Mouse (Mus musculus) hindbrain, embryonic 14.5 days (tissue): ENCODE measurements around the gene Cox14. TPM values are rescaled to one million over a fixed set of nuclear protein-coding genes. Genes with fewer than 3 reads are reported as not detected.

Experiments
- ATAC-seq: fragments of 200-750 bp; cut with Nextera tagmentation; 2 replicates; pipeline ENCODE4 v1.8.0; 2017; ENCODE audit warnings: moderate number of reproducible peaks, mild to moderate bottlenecking, moderate TSS enrichment, moderate library complexity; ENCODE audit not compliant: low FRiP score
- DNase-seq: peaks from one replicate; pipeline ENCODE4 v3.0.0-alpha.2; 2015; ENCODE audit warnings: low spot score
- H3K27ac ChIP-seq: fragments of 300-500 bp; sonication (generic); 2 replicates; pipeline ENCODE4 v1.5.1; 2014; ENCODE audit warnings: mild to moderate bottlenecking, moderate library complexity
- H3K27me3 ChIP-seq: fragments of 300-500 bp; sonication (generic); 2 replicates; pipeline ENCODE4 v1.6.1; 2014; ENCODE audit warnings: mild to moderate bottlenecking, low read length, mixed read lengths; ENCODE audit not compliant: control insufficient read depth, insufficient read depth
- H3K36me3 ChIP-seq: fragments of 300-500 bp; sonication (generic); replicated peaks from 2 replicates; pipeline ENCODE4 v1.6.1; 2014; ENCODE audit not compliant: control insufficient read depth, insufficient read depth
- H3K4me1 ChIP-seq: fragments of 300-500 bp; sonication (generic); replicated peaks from 2 replicates; pipeline ENCODE4 v1.6.1; 2014; ENCODE audit warnings: antibody characterized with exemption, low read length, mixed read lengths; ENCODE audit not compliant: control insufficient read depth, insufficient read depth
- H3K4me2 ChIP-seq: fragments of 300-500 bp; sonication (generic); replicated peaks from 2 replicates; pipeline ENCODE4 v1.6.1; 2014; ENCODE audit warnings: mild to moderate bottlenecking, moderate library complexity
- H3K4me3 ChIP-seq: fragments of 300-500 bp; sonication (generic); replicated peaks from 2 replicates; pipeline ENCODE4 v1.5.1; 2014; ENCODE audit warnings: mild to moderate bottlenecking, low read length
- H3K9ac ChIP-seq: fragments of 300-500 bp; sonication (generic); 2 replicates; pipeline ENCODE4 v1.6.1; 2014
- H3K9me3 ChIP-seq: fragments of 300-500 bp; sonication (generic); 2 replicates; pipeline ENCODE4 v1.6.1; 2016; ENCODE audit warnings: low read length; ENCODE audit not compliant: control insufficient read depth
- WGBS: fragments of 180-500 bp; shearing (Covaris S2); extraction: QIAGEN DNeasy Blood & Tissue Kit; methylation state at CpG from one replicate; pipeline ENCODE4 v1.1.7; 2014; 5-methylcytosine and 5-hydroxymethylcytosine counted together
- polyA plus RNA-seq: library from polyadenylated mRNA; unstranded; fragments of >200 nt; fragmentation: Nextera tagmentation; extraction: Ambion mirVana; gene quantifications from 2 replicates; pipeline ENCODE4 v1.2.1, GENCODE M21; 2014

Cox14 gene
- polyA plus RNA-seq, 1 experiment from 2014 or later, result 202 TPM

- WGBS, result 60% methylated on average over 4 of the region's 4 CpGs
- Histone ChIP-seq H3K27ac (peak overlapping the region; percentile 74; the same call in 1 of the 2 replicates), H3K27me3 (no peaks in the 10 kb centered on the region), H3K4me2 (no peak overlapping the region), H3K36me3 (peaks cover 75% of the 10 kb centered on the region), H3K4me3 (no peak overlapping the region), H3K4me1 (peaks cover 16% of the 10 kb centered on the region), H3K9me3 (no peaks in the 10 kb centered on the region), H3K9ac (no peak overlapping the region)
- ATAC-seq (no peak), DNase-seq (no peak)
Measured at GRCm38 (mm10) chr15:99714206-99714605, 11.2 kb upstream of the Cox14 start.

- peaks cover 16% of the 10 kb centered on the region for H3K4me1 ChIP-seq
Measured at GRCm38 (mm10) chr15:99714858-99715257, 10.6 kb upstream of the Cox14 start.

GRCm38 (mm10) chr15:99715361-99715865 lies 10.0 kb upstream of the Cox14 start:
- H3K27ac ChIP-seq, result peak overlapping the region; percentile 74
- no peaks in the 10 kb centered on the region for H3K27me3 ChIP-seq
- H3K4me3 ChIP-seq, result no peak overlapping the region
- no peak for DNase-seq
- peak overlapping the region; percentile 31 for H3K9ac ChIP-seq
- H3K9me3 ChIP-seq, result no peaks in the 10 kb centered on the region
- peaks cover 66% of the 10 kb centered on the region for H3K36me3 ChIP-seq
- no peak overlapping the region for H3K4me2 ChIP-seq
- 55% methylated on average over 13 of the region's 13 CpGs for WGBS
- ATAC-seq, result peak; percentile 54
- H3K4me1 ChIP-seq, result peaks cover 16% of the 10 kb centered on the region

More at GRCm38 (mm10) chr15:99714858-99715257, 10.6 kb upstream of the Cox14 start:
- 51% methylated on average over 7 of the region's 7 CpGs for WGBS
- H3K9me3 ChIP-seq, result no peaks in the 10 kb centered on the region
- H3K27ac ChIP-seq, result peak overlapping the region; percentile 74
- peak; percentile 42; the same call in 1 of the 2 replicates for ATAC-seq
- no peak overlapping the region for H3K4me3 ChIP-seq
- no peaks in the 10 kb centered on the region for H3K27me3 ChIP-seq
- peak; percentile 86 for DNase-seq
- peaks cover 68% of the 10 kb centered on the region for H3K36me3 ChIP-seq
- no peak overlapping the region for H3K9ac ChIP-seq
- H3K4me2 ChIP-seq, result no peak overlapping the region

- Histone ChIP-seq H3K36me3 (peaks cover 62% of the 10 kb centered on the region), H3K4me3 (no peak overlapping the region), H3K27me3 (no peaks in the 10 kb centered on the region), H3K4me1 (peaks cover 16% of the 10 kb centered on the region), H3K27ac (peak overlapping the region; percentile 74), H3K9ac (peak overlapping the region; percentile 31; the same call in 1 of the 2 replicates), H3K4me2 (no peak overlapping the region), H3K9me3 (no peaks in the 10 kb centered on the region)
- 69% methylated on average over 11 of the region's 11 CpGs for WGBS
- ATAC-seq (no peak), DNase-seq (no peak)
Measured at GRCm38 (mm10) chr15:99715982-99716746, 9.3 kb upstream of the Cox14 start.

- no peak for ATAC-seq
- Histone ChIP-seq H3K27ac (no peak overlapping the region; the same call in 1 of the 2 replicates), H3K27me3 (no peaks in the 10 kb centered on the region), H3K36me3 (peaks cover 56% of the 10 kb centered on the region), H3K4me2 (no peak overlapping the region), H3K4me3 (no peak overlapping the region), H3K4me1 (peaks cover 16% of the 10 kb centered on the region), H3K9ac (no peak overlapping the region), H3K9me3 (no peaks in the 10 kb centered on the region)
- 82% methylated on average over 12 of the region's 12 CpGs for WGBS
- no peak for DNase-seq
Measured at GRCm38 (mm10) chr15:99716814-99717213, 8.6 kb upstream of the Cox14 start.

- 58% methylated on average over 26 of the region's 26 CpGs for WGBS
- Histone ChIP-seq H3K4me1 (peaks cover 16% of the 10 kb centered on the region), H3K36me3 (peaks cover 56% of the 10 kb centered on the region), H3K9ac (no peak within 1 kb of the TSS), H3K27me3 (no peaks in the 10 kb centered on the region), H3K9me3 (no peaks in the 10 kb centered on the region), H3K27ac (peak within 1 kb of the TSS; percentile 74), H3K4me3 (no peak within 1 kb of the TSS), H3K4me2 (no peak within 1 kb of the TSS)
- DNase-seq, result peak; percentile 35
- ATAC-seq, result no peak
Measured at GRCm38 (mm10) chr15:99717386-99718334, 7.8 kb upstream of the Cox14 start, which contains the start of gene Gpd1. TSS of gene Gpd1 (plus strand) at chr15:99717515.

GRCm38 (mm10) chr15:99718461-99719021 lies 6.9 kb upstream of the Cox14 start:
- 80% methylated on average over 9 of the region's 9 CpGs for WGBS
- peaks cover 55% of the 10 kb centered on the region for H3K36me3 ChIP-seq

GRCm38 (mm10) chr15:99719865-99720264 lies 5.6 kb upstream of the Cox14 start:
- H3K9me3 ChIP-seq, result no peaks in the 10 kb centered on the region
- no peak overlapping the region for H3K27ac ChIP-seq
- no peaks in the 10 kb centered on the region for H3K27me3 ChIP-seq
- H3K4me2 ChIP-seq, result no peak overlapping the region
- no peak overlapping the region for H3K4me3 ChIP-seq
- no peak for ATAC-seq
- H3K36me3 ChIP-seq, result peaks cover 45% of the 10 kb centered on the region
- no peak overlapping the region for H3K9ac ChIP-seq
- H3K4me1 ChIP-seq, result peaks cover 36% of the 10 kb centered on the region
- DNase-seq, result no peak
- 81% methylated on average over 8 of the region's 8 CpGs for WGBS

More at GRCm38 (mm10) chr15:99718461-99719021, 6.9 kb upstream of the Cox14 start:
- Histone ChIP-seq H3K27me3 (no peaks in the 10 kb centered on the region), H3K4me1 (peaks cover 23% of the 10 kb centered on the region), H3K27ac (no peak overlapping the region), H3K4me2 (no peak overlapping the region), H3K9ac (no peak overlapping the region), H3K4me3 (no peak overlapping the region), H3K9me3 (no peaks in the 10 kb centered on the region)
- no peak for ATAC-seq
- no peak for DNase-seq
